Mouse (Mus musculus): Measurements from ENCODE around the gene Ptrh1.
A peak's percentile ranks its signal among the peaks of the same experiment; 100 is the strongest.

Ptrh1 gene

DNA sequence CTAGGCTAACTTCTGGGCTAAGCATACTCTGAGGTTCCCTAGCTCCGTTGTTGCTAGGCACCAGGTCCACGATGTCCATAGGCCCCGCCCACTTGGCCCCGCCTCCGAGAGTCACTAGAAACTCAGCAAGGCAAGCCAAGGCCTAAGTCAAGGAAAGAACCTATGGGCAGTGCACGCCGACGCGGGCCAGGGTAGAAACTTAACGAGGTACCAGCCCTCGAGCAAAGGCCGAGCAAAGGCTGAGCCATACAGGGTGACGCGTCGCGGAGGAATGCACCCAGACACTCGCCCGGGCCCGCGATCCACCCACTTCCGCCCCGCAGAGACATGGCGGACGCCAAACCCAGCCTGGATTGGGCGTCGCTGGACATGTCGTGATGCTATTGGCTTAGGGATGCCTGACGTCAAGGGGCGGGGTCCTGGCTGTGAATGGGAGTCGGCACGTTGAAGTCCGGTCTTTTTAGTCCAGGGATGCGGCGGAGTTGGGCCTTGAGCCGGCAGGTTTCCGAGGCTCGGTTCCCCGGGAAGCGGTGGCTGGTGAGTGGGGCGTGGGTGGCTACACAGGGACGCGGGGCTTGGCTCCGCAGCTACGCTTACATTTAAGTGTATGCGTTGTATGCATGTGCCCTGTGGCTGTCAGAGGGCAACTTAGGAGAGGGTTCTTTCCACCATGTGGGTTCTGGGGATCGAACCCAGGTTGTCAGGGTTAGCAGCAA is at the start of gene Ptrh1, which contains the start of gene Ttc16:
Ptrh1 (plus strand) TSS at position 428 of the 716 bp plus-strand sequence.
Ttc16 (minus strand) TSS at position 275 of the 716 bp plus-strand sequence.
- peak; percentile 99 for DNase-seq (ENCODE audit: low read depth, low spot score)

DNA sequence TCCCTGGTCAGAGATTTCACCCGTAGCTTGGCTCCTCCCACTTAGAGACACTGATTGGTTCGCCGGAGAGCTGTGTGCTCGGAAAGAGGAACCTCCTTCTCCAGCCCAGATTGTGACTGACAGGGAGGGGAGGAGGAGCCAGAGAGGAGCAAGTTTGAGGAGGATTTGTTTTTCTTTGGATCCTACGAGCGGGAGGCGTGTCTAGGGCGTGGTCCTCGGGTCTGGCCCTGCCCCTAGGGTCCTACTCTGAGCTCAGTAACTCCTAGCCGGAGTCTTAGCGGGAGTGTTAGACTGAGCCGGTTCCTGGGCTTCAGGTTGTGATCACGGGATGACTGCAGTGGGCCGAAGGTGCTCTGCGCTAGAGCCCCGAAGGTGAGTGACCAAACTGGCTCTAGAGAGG is 48.2 kb upstream of the Ptrh1 start:
- peak; percentile 99 for DNase-seq (ENCODE audit: low read depth, low spot score)

GRCm38 (mm10) chr2:32728463-32728862 is 47.1 kb upstream of the Ptrh1 start:
- DNase-seq (ENCODE audit: low read depth, low spot score), result no peak

DNA sequence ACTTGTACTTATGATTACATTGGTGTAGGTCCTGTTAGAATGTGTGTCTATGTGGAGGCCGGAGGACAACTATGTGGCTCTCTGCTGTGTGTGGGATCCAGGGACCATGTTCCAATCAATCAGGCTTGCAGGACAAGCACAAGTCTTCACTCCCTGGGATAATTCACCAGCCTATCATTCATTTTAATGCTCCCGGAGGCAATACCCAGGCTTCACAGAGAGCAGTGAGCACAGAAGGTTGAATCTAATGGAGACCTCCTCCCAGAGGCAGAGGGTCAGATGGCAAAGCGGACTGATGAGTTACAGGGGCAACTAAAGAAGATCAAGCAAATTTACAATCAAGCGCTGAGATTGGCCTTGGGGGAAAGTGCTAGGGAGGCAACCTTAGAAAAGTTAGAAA is 46.0 kb upstream of the Ptrh1 start:
- no peak for DNase-seq (ENCODE audit: low read depth, low spot score)

- no peak for DNase-seq (ENCODE audit: low read depth, low spot score)
Measured at GRCm38 (mm10) chr2:32730854-32731253, 44.7 kb upstream of the Ptrh1 start.

GRCm38 (mm10) chr2:32731911-32732310 is 43.7 kb upstream of the Ptrh1 start:
- no peak for DNase-seq (ENCODE audit: low read depth, low spot score)

- DNase-seq (ENCODE audit: low read depth, low spot score), result no peak
Measured at GRCm38 (mm10) chr2:32732695-32733094, 42.9 kb upstream of the Ptrh1 start.

DNA sequence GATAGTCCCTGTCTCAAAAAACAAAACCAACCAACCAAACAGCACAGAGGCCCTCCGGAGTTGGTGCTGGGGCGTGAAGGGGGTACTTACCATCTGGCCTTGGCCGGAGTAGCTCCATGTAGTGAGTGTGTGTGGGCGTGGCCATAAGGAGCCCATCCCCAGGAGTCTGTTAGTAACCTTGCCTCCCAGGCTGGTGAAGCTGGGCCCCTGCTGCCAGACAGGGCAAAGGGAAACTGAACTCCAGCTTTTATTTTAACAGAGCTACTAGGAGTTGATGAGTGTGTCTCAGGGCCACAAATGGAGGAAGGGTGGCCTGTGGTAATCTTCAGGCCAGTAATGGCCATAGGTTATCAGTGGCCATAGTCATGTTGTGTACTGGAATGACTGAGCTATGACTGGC is 41.1 kb upstream of the Ptrh1 start:
- DNase-seq (ENCODE audit: low read depth, low spot score), result peak; percentile 48

DNA sequence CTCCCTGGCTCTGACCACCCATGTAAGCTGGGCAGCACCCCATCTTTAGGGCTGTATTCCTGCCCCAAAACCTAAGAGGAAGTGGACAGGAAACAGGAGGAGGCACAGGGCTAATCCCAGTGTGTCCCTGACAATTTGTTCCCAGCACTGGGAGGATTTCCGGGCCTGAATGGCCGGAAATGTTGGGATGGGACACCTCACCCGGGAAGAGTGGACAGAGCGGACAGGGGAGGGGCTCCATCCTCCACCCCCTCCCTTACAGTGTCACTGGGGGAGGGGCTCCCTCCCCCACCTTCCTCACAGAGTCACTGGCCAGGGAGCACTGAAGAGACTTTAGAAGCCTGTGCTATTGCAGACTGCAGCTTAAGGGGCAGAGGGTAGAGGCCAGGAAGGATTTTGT is 40.7 kb upstream of the Ptrh1 start:
- no peak for DNase-seq (ENCODE audit: low read depth, low spot score)

DNA sequence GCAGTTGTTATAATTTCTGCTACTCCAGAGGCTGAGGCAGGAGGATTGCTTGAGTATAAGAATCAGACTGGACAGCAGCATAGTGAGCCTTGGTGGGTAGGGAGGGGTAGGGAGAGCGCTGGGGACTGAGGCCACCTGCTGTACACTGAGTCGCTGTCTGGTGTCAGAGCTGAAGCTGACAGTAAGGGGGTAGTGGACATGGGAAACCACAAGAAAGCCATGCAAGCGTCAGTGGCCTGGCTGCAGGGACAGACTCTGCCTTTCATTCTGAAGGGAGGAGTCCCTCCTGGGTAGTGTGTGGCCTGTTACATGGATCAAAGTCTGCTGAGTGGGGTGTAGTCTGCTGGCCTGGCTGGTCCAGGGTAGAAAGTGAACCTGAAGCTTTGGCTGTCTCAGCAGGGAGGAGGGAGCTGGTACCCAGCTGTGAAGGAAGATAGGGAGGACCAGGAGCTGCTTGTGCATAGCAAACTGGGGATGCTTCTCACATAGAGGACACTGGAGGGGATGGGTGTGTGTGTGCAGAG is 39.2 kb upstream of the Ptrh1 start:
- no peak for DNase-seq (ENCODE audit: low read depth, low spot score)

GRCm38 (mm10) chr2:32737008-32737407 is 38.6 kb upstream of the Ptrh1 start:
- DNase-seq (ENCODE audit: low read depth, low spot score), result no peak

DNA sequence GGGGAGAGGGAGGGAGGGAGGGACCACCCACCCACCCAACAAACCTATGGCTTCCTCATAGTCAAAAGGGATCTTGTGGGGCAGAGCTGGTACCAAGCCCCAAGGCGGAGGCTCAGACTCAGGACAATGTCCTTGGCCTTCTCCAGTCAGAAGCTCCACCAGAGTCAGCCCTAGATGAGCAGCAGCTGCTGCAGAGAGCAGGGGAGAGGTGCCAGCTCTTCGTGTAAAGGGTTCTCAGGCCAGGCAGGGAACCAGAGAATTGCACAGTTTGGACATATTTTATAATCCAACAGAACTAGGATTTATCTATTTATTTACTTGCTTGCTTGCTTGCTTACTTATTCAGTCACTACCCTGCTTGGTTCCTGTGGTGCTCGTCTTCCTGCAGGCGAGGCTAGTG is 36.3 kb upstream of the Ptrh1 start:
- no peak for DNase-seq (ENCODE audit: low read depth, low spot score)

DNA sequence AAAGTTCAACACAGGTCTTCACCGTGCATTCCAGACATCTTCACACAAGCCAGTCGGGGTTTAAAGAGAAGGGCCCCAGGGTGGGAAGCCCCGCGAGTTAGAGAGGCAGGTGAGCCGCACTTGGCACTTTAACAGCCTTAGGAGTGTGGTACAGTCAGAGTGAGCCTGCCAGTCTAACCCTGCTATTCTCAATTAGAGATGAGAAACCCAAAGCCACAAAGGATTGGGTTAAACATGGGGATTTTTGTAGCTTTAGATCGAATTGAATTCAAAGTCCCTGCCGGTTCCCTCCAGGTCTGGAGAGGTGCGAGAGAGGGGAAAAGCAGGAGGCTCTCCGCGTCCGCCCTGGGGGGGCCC is 34.7 kb upstream of the Ptrh1 start, which contains the start of gene 6330409D20Rik:
6330409D20Rik (minus strand) TSS at position 101 of the 357 bp plus-strand sequence.
- no peak for DNase-seq (ENCODE audit: low read depth, low spot score)

GRCm38 (mm10) chr2:32741273-32742172 is 34.1 kb upstream of the Ptrh1 start:
- DNase-seq (ENCODE audit: low read depth, low spot score), result peak; percentile 51

DNA sequence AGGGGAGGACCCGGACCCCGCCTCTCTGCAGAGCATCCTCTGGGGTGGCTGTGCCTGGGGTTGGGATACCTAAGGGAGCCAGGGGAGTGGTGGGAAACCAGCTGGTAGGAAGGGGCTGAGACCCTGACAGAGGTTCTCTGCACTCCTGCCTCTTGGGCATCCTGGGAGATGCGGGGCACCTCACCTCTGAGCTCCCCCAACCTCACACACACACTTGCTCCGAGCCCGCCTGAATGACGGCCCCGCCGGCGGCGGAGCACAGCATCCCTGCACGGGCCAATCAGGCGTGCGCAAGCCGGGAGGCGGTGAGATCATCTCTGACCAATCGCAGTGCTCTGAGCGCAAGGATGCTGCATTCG is 33.4 kb upstream of the Ptrh1 start:
- DNase-seq (ENCODE audit: low read depth, low spot score), result peak; percentile 33

DNA sequence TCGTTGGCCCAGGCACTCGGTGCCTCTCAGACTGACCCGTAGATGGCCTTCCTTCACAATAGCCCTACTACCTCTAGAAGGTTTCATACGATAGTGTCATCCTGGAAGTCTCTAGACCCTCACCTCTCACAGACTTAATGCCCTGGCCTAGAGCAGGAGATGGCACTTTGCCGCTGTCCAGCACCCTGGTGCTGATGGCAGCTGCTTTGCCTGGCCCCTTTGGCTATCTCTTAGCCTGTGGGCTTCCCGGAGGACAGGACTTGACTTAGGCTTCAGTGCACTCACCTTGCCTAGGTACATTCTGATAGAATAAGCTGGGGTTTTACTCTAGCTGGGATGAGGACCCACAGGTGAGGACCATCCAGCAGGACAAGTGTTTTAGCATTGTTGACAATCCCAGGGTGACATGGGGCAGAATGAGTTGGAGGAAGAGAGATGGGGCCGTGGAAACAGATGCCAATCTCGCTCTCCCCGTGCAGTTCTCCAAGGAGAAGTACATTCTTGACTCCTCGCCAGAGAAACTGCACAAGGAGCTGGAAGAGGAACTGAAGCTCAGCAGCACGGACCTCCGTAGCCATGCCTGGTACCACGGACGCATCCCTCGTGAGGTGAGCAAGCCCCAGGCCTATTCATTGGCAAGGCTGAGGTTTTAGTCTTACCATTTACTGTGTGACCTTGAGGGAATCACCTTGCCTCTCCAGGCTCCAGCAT is 31.2 kb upstream of the Ptrh1 start:
- DNase-seq (ENCODE audit: low read depth, low spot score), result no peak

GRCm38 (mm10) chr2:32749082-32749481 is 26.5 kb upstream of the Ptrh1 start:
- no peak for DNase-seq (ENCODE audit: low read depth, low spot score)

DNA sequence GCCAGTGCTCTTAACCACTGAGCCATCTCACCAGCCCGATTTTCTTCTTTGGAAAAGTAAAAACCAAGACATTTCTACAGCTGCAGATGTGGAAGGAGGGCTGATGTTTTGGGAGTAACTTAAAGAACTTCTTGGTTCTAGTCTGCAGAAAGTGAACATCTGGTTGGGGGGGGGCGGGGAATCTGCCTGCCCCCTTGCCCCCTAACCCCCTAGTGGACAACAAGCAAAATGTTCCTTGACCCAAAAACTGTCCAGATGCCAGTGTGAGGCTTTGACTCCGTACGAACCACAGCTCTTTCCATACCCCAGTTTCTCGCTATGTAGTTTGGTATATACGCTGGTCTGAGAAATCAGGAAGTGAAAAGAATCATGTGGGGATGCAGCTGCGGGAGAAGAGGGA is 25.4 kb upstream of the Ptrh1 start:
- DNase-seq (ENCODE audit: low read depth, low spot score), result no peak

DNA sequence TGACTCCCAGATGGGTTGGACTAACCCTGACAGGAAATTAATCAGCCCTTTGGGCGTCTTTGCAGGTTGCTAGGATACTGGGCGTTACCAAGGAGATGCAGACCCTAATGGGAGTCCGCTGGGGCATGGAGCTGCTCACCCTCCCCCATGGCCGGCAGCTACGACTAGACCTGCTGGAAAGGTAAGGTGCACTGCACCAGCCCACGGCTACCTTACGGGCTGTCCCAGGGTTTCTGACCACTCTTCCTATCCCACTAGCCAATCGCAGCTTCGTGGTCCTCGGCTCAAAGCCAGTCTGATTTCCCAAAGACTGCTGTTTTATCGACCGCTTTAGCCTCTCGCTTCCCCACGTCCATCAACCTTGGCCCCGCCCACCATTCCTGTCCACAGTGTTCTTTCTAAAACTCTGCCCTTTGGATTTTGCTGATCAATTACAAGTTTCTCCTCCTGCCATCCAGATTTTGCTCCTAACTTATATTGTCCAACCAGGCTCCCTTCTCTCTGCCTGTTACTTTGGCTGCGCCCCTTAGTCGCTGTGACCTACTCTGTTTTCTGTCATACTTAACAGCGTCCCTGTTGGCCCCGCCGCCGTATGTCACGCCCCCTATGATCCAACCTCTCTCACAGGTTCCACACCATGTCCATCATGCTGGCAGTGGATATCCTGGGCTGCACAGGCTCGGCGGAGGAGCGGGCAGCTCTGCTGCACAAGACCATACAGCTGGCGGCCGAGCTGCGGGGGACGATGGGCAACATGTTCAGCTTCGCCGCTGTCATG is 24.5 kb upstream of the Ptrh1 start:
- peak; percentile 79 for DNase-seq (ENCODE audit: low read depth, low spot score)

- no peak for DNase-seq (ENCODE audit: low read depth, low spot score)
Measured at GRCm38 (mm10) chr2:32751665-32752033, 23.9 kb upstream of the Ptrh1 start.

- DNase-seq (ENCODE audit: low read depth, low spot score), result no peak
Measured at GRCm38 (mm10) chr2:32752181-32752580, 23.4 kb upstream of the Ptrh1 start.

Data from ZHBTc4 (cell line).